Mouse (Mus musculus): ENCODE measurements around the gene Ppp2r3c.
"Not testable (repeated sequence)": the region's sequence is repeated elsewhere in the genome, so short reads cannot be mapped to it uniquely, and the experiment has no call there.

Ppp2r3c gene

DNA sequence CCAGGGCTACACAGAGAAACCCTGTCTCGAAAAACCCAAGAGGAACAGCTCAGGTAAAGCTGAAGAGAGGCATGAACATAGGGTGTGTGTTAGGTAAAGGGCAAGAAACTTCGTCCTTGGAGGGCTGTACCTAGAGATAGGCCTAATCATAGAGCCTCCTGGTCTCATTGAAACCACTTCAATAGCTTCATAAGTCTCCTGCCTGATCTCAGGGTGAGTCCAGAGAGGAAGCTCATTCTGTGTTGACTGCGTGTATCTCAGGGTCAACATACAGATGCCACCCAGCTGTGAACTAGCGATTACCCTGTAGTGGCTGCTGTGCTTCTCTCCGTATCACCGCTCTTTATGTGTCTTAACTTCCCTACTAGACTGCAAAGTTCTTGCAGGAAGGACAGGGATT is 25.2 kb downstream of the Ppp2r3c start:
- DNase-seq (ENCODE audit: extremely low read depth, low read depth, low spot score), result not testable (repeated sequence)

DNA sequence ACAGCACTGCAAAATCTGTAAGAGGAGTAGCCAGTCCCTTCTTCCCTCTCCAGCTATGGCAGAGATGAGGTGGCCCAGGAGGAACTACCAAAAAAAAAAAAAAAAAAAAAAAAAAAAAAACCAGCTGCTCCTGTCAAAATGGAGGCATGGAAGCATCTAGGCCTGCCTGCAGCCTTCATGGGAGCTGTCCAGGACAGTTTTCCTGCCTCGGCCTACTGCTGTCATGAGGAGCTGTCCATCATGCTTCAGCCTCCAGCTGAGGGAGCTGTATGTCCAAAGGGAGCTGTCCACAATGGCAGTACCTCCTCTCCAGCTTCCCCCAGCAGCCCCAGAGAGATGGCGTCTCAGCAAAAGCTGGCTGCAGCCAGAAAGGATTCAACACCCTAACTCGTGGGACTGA is 30.6 kb downstream of the Ppp2r3c start:
- no peak for DNase-seq (ENCODE audit: extremely low read depth, low read depth, low spot score)

DNA sequence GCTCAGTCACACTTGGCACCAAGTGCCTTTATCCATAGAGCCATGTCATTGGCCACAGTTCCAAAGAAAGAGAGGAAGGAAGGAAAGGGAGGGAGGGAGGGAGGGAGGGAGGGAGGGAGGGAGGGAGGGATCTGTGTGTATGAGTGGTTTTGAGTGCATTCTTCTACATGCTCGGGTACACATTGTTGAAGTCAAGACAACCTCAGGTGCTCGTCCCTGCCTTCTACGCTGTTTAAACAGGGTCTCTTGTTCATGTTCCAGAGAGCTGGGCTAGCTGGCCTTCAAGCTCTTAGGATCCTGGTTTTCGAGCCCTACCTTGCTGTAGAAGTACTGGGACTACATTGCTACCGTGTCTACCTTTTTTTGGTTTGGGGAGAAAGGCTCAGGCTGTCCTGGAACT is 39.4 kb downstream of the Ppp2r3c start:
- DNase-seq (ENCODE audit: extremely low read depth, low read depth, low spot score), result not testable (repeated sequence)

DNA sequence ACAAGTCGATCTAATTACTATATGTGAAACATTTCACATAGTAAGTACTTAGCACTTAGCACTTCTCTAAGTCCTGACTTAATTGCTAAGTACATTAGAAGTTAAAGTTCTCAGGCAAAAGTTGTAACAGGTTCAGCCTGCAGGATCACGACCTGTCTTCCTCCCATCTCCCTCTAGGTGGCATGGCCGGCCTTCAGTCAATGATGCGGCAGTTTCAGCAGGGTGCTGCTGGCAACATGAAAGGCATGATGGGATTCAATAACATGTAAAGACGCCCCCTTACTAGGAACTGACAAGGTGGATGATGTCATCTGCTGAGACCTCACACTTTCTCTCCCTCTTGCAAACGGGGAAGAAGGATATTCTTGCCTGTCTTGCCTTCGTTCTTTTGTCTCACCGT is 40.8 kb downstream of the Ppp2r3c start:
- not testable (repeated sequence) for DNase-seq (ENCODE audit: extremely low read depth, low read depth, low spot score)

DNA sequence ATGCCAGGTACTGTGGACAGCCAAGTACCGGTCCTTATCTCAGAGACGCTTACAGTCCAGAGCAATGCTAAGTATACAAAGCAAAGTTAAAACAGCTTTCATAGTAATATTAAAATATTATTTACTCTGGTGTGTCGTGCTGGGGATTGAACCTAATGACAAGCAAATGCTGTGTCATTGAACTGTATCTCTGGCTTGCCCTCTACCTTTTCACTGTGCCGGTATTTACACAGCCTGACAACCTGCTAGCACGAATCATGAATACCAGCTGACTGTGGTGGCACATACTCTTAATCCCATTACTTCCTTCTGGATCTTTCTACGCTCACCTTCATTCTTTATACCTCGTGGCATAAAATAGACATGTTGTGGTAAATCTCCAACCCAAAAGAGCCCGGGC is 60.6 kb downstream of the Ppp2r3c start:
- not testable (repeated sequence) for DNase-seq (ENCODE audit: extremely low read depth, low read depth, low spot score)

DNA sequence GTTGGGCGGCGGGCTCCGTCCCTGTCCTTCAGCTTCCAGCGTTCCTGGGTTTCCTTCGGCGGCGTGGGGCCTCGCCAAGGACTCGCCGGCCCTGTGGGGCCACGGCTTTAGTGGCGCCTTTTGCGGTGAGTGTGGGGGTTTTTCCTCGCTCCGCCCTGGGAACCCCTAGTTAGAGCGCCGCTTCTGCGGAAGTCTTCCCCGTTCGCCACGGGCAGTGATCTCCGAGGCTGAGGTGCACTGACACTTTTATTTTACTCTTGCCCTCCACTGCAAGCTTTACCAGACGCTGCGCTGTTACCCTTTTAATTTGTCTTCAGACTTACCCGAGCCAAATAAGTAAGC is 72.3 kb downstream of the Ppp2r3c start:
- DNase-seq (ENCODE audit: extremely low read depth, low read depth, low spot score), result not testable (repeated sequence)

DNA sequence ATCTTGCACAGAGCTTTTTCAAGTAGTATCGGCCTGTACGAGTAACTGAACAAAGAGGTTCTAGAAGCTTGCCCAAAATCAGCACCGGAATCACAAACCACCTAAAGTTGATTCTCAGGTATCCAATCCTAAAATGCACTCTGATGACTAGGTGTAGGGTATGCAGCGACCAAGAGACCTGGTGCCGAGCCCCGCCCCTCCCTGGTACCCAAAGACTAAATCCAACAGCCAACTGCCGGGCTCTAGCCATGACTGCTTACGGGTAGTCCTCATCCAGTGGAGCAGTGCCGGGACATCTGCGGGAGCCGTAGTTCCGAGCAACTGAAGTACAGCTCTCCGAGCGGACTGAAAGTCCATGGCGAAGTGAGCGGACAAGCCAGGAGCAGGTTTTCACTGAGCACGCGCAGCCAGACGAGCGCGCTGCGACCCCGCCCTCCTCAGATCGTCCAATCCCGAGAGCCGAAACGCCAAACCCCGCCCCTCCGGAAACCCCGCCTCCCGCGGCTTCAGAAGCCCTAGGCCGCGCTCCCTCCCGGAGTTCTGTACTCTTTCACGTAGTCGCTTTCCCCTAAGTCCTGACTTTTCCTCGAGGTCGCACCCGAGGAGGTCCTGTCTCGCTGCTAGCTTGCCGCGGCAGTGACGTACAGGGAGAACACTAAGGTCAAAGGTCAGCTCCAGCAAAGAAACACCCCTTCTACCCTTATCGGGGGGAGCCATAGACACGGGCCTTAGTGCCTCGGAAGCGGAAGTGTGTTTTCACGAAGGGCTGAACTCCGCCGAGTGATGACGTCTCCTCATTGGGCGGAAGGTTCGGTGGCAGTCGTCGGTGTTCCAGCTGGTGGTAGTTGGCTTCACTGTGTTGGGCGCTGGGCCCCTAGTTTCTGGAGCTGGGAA is 72.9 kb downstream of the Ppp2r3c start, which contains the start of gene Srp54c:
TSS of gene Srp54c (plus strand) at position 543 of the 894 bp plus-strand sequence.
- not testable (repeated sequence) for DNase-seq (ENCODE audit: extremely low read depth, low read depth, low spot score)
